Mouse (Mus musculus): Measurements from ENCODE around the gene Calml3. TPM values are rescaled to one million over a fixed set of nuclear protein-coding genes. Genes with fewer than 3 reads are reported as not detected.

The Calml3 gene
- total RNA-seq, 2 experiments from 2014 or later = not detected

Other genes with a start within 250 kb of the Calml3 start
- 10 to 100 TPM; 16.4 to 17.9 TPM for gene Fam208b, start 193.2 kb downstream of the Calml3 start, total RNA-seq (2021)
- 1 to 10 TPM; 6.7 to 8.2 TPM for gene Asb13, start 170.3 kb downstream of the Calml3 start, total RNA-seq (2021)
- gene Calm4, start 33.4 kb upstream of the Calml3 start, total RNA-seq (2021) = not detected
- gene Calm5, start 49.9 kb upstream of the Calml3 start, total RNA-seq (2021) = not detected
- gene Net1, start 113.9 kb upstream of the Calml3 start, total RNA-seq (2021) = 10 to 100 TPM; 37.4 to 41.6 TPM
- gene Tubal3, start 114.0 kb upstream of the Calml3 start, total RNA-seq (2021) = not detected
- gene Ucn3, start 141.0 kb upstream of the Calml3 start, total RNA-seq (2021) = not detected
- gene Akr1c14, start 244.7 kb upstream of the Calml3 start, total RNA-seq (2021) = 10 to 100 TPM; 13.0 to 13.5 TPM